Comparison of ENCODE assay signal across 27 mouse cellular contexts in genomic region chr2:72333210-72333609, GRCm38 (mm10). TPM values are rescaled to one million over a fixed set of nuclear protein-coding genes. Genes with fewer than 3 reads are reported as not detected.
DNase-seq lines count a peak whose midpoint lies in the region; ATAC-seq and TF ChIP-seq lines count a peak whose summit lies in the region.
"Had no signal": no experiment of that assay in that cellular context is flagged by ENCODE, and none has a peak within 500 bp of the region (broad histone marks: within the 10 kb centered on the region; RNA-seq: fewer than 3 reads in every experiment).

No protein-coding gene starts in this region.

- intact Hi-C loops in gastrocnemius, adult 2 months (cut with DNase I) = no loop called here

- no peak for TF ChIP-seq POLR2A in lung, adult 2 months (IDR thresholded peaks at IDR 0.05; ENCODE audit: borderline replicate concordance, extremely low read depth, low read depth, low read length)

- 57% methylated on average over 3 of the region's 3 CpGs for whole genome bisulfite sequencing in lung, adult 2 months
- 87% methylated on average over 3 of the region's 3 CpGs for WGBS in forebrain, embryonic 15.5 days

- no peak overlapping the region for H3K4me2 ChIP-seq in forebrain, embryonic 15.5 days (replicated peaks)
- H3K4me2 ChIP-seq: embryonic facial prominence, embryonic 12.5 days; embryonic facial prominence, embryonic 15.5 days; forebrain, embryonic 12.5 days; heart, embryonic 12.5 days; heart, embryonic 15.5 days; hindbrain, embryonic 15.5 days had no signal

- peak; percentile 66 for ATAC-seq in megakaryocyte, adult 5-6 weeks (ENCODE audit: poor library complexity, severe bottlenecking)
- no peak for ATAC-seq in forebrain, embryonic 15.5 days (replicated peaks)
- ATAC-seq: forebrain, embryonic 16.5 days; intestine, postnatal 0 days; Patski had no signal

- TF ChIP-seq CTCF in gastrocnemius, adult 2 months (IDR thresholded peaks at IDR 0.05) = no peak
- TF ChIP-seq CTCF in lung, adult 2 months (IDR thresholded peaks at IDR 0.05; ENCODE audit: insufficient read depth, low read length) = no peak

- H3K9me3 ChIP-seq in forebrain, embryonic 15.5 days = no peaks in the 10 kb centered on the region
- H3K9me3 ChIP-seq: embryonic facial prominence, embryonic 12.5 days; embryonic facial prominence, embryonic 15.5 days; forebrain, embryonic 12.5 days; G1E; heart, embryonic 12.5 days; heart, embryonic 15.5 days; hindbrain, embryonic 15.5 days had no signal

- no peak overlapping the region for H3K9ac ChIP-seq in forebrain, embryonic 15.5 days (replicated peaks)
- H3K9ac ChIP-seq: embryonic facial prominence, embryonic 12.5 days; embryonic facial prominence, embryonic 15.5 days; forebrain, embryonic 12.5 days; heart, embryonic 12.5 days; heart, embryonic 15.5 days; hindbrain, embryonic 15.5 days had no signal

- no peak overlapping the region for H3K4me3 ChIP-seq in gastrocnemius, adult 2 months
- H3K4me3 ChIP-seq in lung, adult 2 months (replicated peaks; ENCODE audit: extremely low read depth, low read depth, low read length) = no peak overlapping the region
- no peak overlapping the region for H3K4me3 ChIP-seq in forebrain, embryonic 15.5 days
- H3K4me3 ChIP-seq: embryonic facial prominence, embryonic 12.5 days; embryonic facial prominence, embryonic 15.5 days; forebrain, embryonic 12.5 days; heart, embryonic 12.5 days; heart, embryonic 15.5 days; hindbrain, embryonic 15.5 days had no signal

- no peaks in the 10 kb centered on the region for H3K27me3 ChIP-seq in forebrain, embryonic 15.5 days
- H3K27me3 ChIP-seq: CH12.LX; embryonic facial prominence, embryonic 12.5 days; embryonic facial prominence, embryonic 15.5 days; forebrain, embryonic 12.5 days; heart, embryonic 12.5 days; heart, embryonic 15.5 days; hindbrain, embryonic 15.5 days; Patski had no signal

- peaks cover 15% of the 10 kb centered on the region for H3K4me1 ChIP-seq in lung, adult 2 months (ENCODE audit: control insufficient read depth, insufficient read depth, low read length)
- no peaks in the 10 kb centered on the region for H3K4me1 ChIP-seq in forebrain, embryonic 15.5 days
- H3K4me1 ChIP-seq: embryonic facial prominence, embryonic 12.5 days; embryonic facial prominence, embryonic 15.5 days; forebrain, embryonic 12.5 days; hindbrain, embryonic 15.5 days had no signal

- DNase-seq in gastrocnemius, adult 2 months = no peak
- no peak for DNase-seq in gastrocnemius, postnatal 10 days
- DNase-seq in lung, postnatal 36 days = peak; percentile 21
- no peak for DNase-seq in lung, adult 2 months
- DNase-seq in fat pad, adult 2 months (ENCODE audit: extremely low read depth, low read depth, low spot score) = peak; percentile 95
- DNase-seq in thymus, postnatal 25 days = no peak
- DNase-seq: adrenal gland, postnatal 14 days; B cell, adult 2 months; cerebellum, adult 11-12 months; cerebellum, adult 9-10 months; cerebellum, postnatal 14 days; gastrocnemius, postnatal 25 days; heart, postnatal 10 days; heart, postnatal 36 days had no signal

- no peaks in the 10 kb centered on the region for H3K36me3 ChIP-seq in forebrain, embryonic 15.5 days
- H3K36me3 ChIP-seq: embryonic facial prominence, embryonic 12.5 days; embryonic facial prominence, embryonic 15.5 days; forebrain, embryonic 12.5 days; heart, embryonic 12.5 days; heart, embryonic 15.5 days; hindbrain, embryonic 15.5 days had no signal

- H3K27ac ChIP-seq in gastrocnemius, adult 2 months = peak overlapping the region; percentile 72
- no peak overlapping the region for H3K27ac ChIP-seq in forebrain, embryonic 15.5 days (replicated peaks)
- H3K27ac ChIP-seq: embryonic facial prominence, embryonic 12.5 days; embryonic facial prominence, embryonic 15.5 days; forebrain, embryonic 12.5 days; heart, embryonic 15.5 days; hindbrain, embryonic 15.5 days had no signal

RNA-seq across cellular contexts. Expression of gene Map3k20, which starts 47.8 kb away (rescaled TPM):
- 100 to 1,000 TPM; 338 to 407 TPM for total RNA-seq in gastrocnemius, adult 2 months (2021)
- 100 to 1,000 TPM; 255 to 272 TPM for total RNA-seq in gastrocnemius, postnatal 10 days (2021)
- 20.3 and 35.9 TPM in 2 replicates for polyA plus RNA-seq in lung, adult 2 months (2012; rRNA removed)
- total RNA-seq in megakaryocyte, adult 5-6 weeks (2015) = 43.8 and 47.9 TPM in 2 replicates
- total RNA-seq in megakaryocyte, adult 5-6 weeks (2017) = 34.8 and 40.2 TPM in 2 replicates
- 3.9 and 4.7 TPM in 2 replicates for polyA plus RNA-seq in forebrain, embryonic 15.5 days (2015; fragmentation: Nextera tagmentation; extraction: Ambion mirVana)

Comparison
In these comparisons a context has a peak if more than half of its experiments do, and no peak if none do; other contexts are left out.
1. DNase-seq: peak in lung, postnatal 36 days (single experiment) and fat pad, adult 2 months (single experiment); none in gastrocnemius, adult 2 months (single experiment), gastrocnemius, postnatal 10 days (single experiment), lung, adult 2 months (single experiment) and thymus, postnatal 25 days (single experiment).
2. RNA of gene Map3k20, which starts 47.8 kb away (total RNA-seq): 338 to 407 TPM in gastrocnemius, adult 2 months and 255 to 272 TPM in gastrocnemius, postnatal 10 days; 34.8 to 47.9 TPM in megakaryocyte, adult 5-6 weeks; every median in the first group is over 4 times any median in the second.